ENCODE assay signal across 25 mouse cellular contexts in genomic region chr11:4352637-4353036, GRCm38 (mm10).
DNase-seq lines count a peak whose midpoint lies in the region; ATAC-seq and TF ChIP-seq lines count a peak whose summit lies in the region.
"Had no signal": no experiment of that assay in that cellular context is flagged by ENCODE, and none has a peak within 500 bp of the region (broad histone marks: within the 10 kb centered on the region; RNA-seq: fewer than 3 reads in every experiment).

No protein-coding gene starts in this region.

- DNase-seq in heart, adult 18-20 months = peak; percentile 21 to 27
- DNase-seq in heart, embryonic 10.5 days (ENCODE audit: low spot score) = no peak
- DNase-seq in lung, postnatal 10 days = peak; percentile 18
- DNase-seq in lung, adult 18-20 months = no peak
- DNase-seq in heart, postnatal 0 days (ENCODE audit: low spot score) = peak; percentile 27
- peak; percentile 8 for DNase-seq in skeletal muscle tissue, adult 2 months (ENCODE audit: low read depth, low spot score)
- DNase-seq in layer of hippocampus, postnatal 14 days (ENCODE audit: low spot score in 2 of 2) = no peak
- DNase-seq: adrenal gland, postnatal 25 days; B cell, adult 2 months; cerebellum, adult 9-11 months; gastrocnemius, postnatal 25 days; kidney, postnatal 4 days; liver; lung, postnatal 4 days; midbrain, embryonic 14.5 days; right cerebral cortex, postnatal 25 days; thymus, postnatal 14 days had no signal

- TF ChIP-seq CTCF in heart, postnatal 0 days (IDR thresholded peaks at IDR 0.05; ENCODE audit: low read depth) = no peak

- peak; percentile 36 for ATAC-seq in heart, postnatal 0 days (ENCODE audit: insufficient read depth, low read depth)
- ATAC-seq in frontal cortex, adult (ENCODE audit: low TSS enrichment) = no peak
- ATAC-seq: forebrain, embryonic 14.5 days; hindbrain, postnatal 0 days; intestine, embryonic 16.5 days had no signal

- no peak overlapping the region for H3K9ac ChIP-seq in heart, postnatal 0 days (replicated peaks; ENCODE audit: low read depth, low read length)
- H3K9ac ChIP-seq: heart, embryonic 13.5 days had no signal

- no peaks in the 10 kb centered on the region for H3K27me3 ChIP-seq in heart, embryonic 10.5 days (ENCODE audit: insufficient read depth, poor library complexity, severe bottlenecking)
- no peaks in the 10 kb centered on the region for H3K27me3 ChIP-seq in heart, postnatal 0 days (ENCODE audit: control insufficient read depth, insufficient read depth, low read length)
- H3K27me3 ChIP-seq: CH12.LX; heart, embryonic 13.5 days had no signal

- H3K36me3 ChIP-seq in heart, embryonic 10.5 days = no peaks in the 10 kb centered on the region
- H3K36me3 ChIP-seq in heart, postnatal 0 days (replicated peaks; ENCODE audit: control insufficient read depth, insufficient read depth, low read length) = no peaks in the 10 kb centered on the region
- H3K36me3 ChIP-seq: heart, embryonic 13.5 days had no signal

- no peak overlapping the region for H3K4me2 ChIP-seq in heart, postnatal 0 days (ENCODE audit: low read depth, low read length)
- H3K4me2 ChIP-seq: heart, embryonic 13.5 days had no signal

- H3K27ac ChIP-seq in heart, embryonic 10.5 days = no peak overlapping the region
- 0 out of 2 replicates have a peak overlapping the region, but pooled peaks have one; percentile 15 for H3K27ac ChIP-seq in heart, postnatal 0 days (ENCODE audit: low read depth)
- H3K27ac ChIP-seq: heart, embryonic 13.5 days; hindbrain, postnatal 0 days had no signal

- no peaks in the 10 kb centered on the region for H3K4me1 ChIP-seq in heart, embryonic 10.5 days
- no peaks in the 10 kb centered on the region for H3K4me1 ChIP-seq in heart, postnatal 0 days (ENCODE audit: control insufficient read depth, insufficient read depth)
- H3K4me1 ChIP-seq: heart, embryonic 13.5 days had no signal

- no peak for TF ChIP-seq EP300 in heart, postnatal 0 days (IDR thresholded peaks at IDR 0.05; ENCODE audit: low read depth)

- no peak overlapping the region for H3K4me3 ChIP-seq in heart, embryonic 10.5 days
- H3K4me3 ChIP-seq in heart, postnatal 0 days (ENCODE audit: low read depth, low read length) = no peak overlapping the region
- H3K4me3 ChIP-seq: erythroblast, embryonic 14.5 days; heart, embryonic 13.5 days had no signal

- no peaks in the 10 kb centered on the region for H3K9me3 ChIP-seq in heart, embryonic 10.5 days
- no peaks in the 10 kb centered on the region for H3K9me3 ChIP-seq in heart, postnatal 0 days (replicated peaks; ENCODE audit: control insufficient read depth, low read length)
- H3K9me3 ChIP-seq: G1E had no signal

- 61% methylated on average over 3 of the region's 3 CpGs for WGBS in heart, embryonic 10.5 days
- 54% methylated on average over 3 of the region's 3 CpGs for WGBS in heart, postnatal 0 days

Comparison
In these comparisons a context has a peak if more than half of its experiments do, and no peak if none do; other contexts are left out.
1. DNase-seq: peak in heart, adult 18-20 months (2 of 2), lung, postnatal 10 days (single experiment), heart, postnatal 0 days (single experiment) and skeletal muscle tissue, adult 2 months (single experiment); none in heart, embryonic 10.5 days (single experiment), lung, adult 18-20 months (0 of 2) and layer of hippocampus, postnatal 14 days (0 of 2).